Mouse (Mus musculus): Measurements from ENCODE around the gene H2al1b.

DNA sequence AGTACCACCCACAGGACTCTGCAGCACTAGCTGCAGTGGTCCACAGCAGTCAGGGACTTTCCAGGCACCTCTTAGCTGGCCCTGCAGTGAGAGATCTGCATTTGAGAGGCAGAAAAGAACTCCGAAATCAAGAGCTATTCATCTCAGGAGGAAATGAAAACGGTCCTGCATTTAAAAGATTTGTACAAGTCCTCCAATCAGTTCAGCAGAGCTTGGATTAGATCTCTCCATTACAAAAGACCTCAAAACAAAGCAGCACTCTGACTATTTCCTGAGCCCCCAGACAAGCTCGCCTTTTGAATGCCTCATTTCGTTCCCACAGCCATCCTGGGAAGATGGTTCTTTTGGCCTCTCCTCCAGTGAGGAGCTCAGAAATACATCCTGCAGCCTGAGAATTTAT is 13.0 kb upstream of the H2al1b start:
- TF ChIP-seq CTCF (IDR thresholded peaks at IDR 0.05; ENCODE audit: control insufficient read depth, insufficient read depth, insufficient read length) (no peak), USF1 (IDR thresholded peaks at IDR 0.05; ENCODE audit: low read depth) (no peak), FOSL1 (IDR thresholded peaks at IDR 0.05; ENCODE audit: insufficient read depth, low read length, poor library complexity, severe bottlenecking) (no peak), MAX (IDR thresholded peaks at IDR 0.05) (no peak), MYOD1 (IDR thresholded peaks at IDR 0.05; ENCODE audit: control insufficient read depth, insufficient read length, low read depth) (no peak)

Measured in C2C12 (cell line).